Mouse (Mus musculus) bone marrow, adult 2 months (tissue): ENCODE measurements around the gene Nfia. TPM values are rescaled to one million over a fixed set of nuclear protein-coding genes. Genes with fewer than 3 reads are reported as not detected.
A peak's percentile ranks its signal among the peaks of the same experiment; 100 is the strongest.

Source experiments
- H3K27ac ChIP-seq: fragments of 200-500 bp; 2 replicates; pipeline ENCODE4 v1.5.1; 2012; ENCODE audit warnings: low read depth, mild to moderate bottlenecking, control low read depth, inconsistent platforms, low read length; ENCODE audit not compliant: control insufficient read depth, poor library complexity, insufficient read depth
- H3K4me1 ChIP-seq: fragments of 200-500 bp; 2 replicates; pipeline ENCODE4 v1.6.1; 2011; ENCODE audit warnings: low read length; ENCODE audit not compliant: control insufficient read depth, insufficient read depth
- H3K4me3 ChIP-seq: fragments of 200-500 bp; replicated peaks from 2 replicates; pipeline ENCODE3; 2011; ENCODE audit warnings: mild to moderate bottlenecking, low read depth, low read length, control low read depth; ENCODE audit not compliant: control insufficient read depth
- CTCF ChIP-seq: fragments of 200-500 bp; IDR thresholded peaks from 2 replicates; pipeline ENCODE4 v1.5.1; 2011; ENCODE audit warnings: low read length, control low read depth; ENCODE audit not compliant: control insufficient read depth, insufficient read depth
- POLR2A ChIP-seq: fragments of 200-500 bp; IDR thresholded peaks from 2 replicates; pipeline ENCODE4 v1.6.1; 2011; ENCODE audit warnings: low read depth, mild to moderate bottlenecking, control low read depth, low read length, borderline replicate concordance; ENCODE audit not compliant: control insufficient read depth
- WGBS: fragments of 180-500 bp; shearing (Covaris S2); methylation state at CpG from one replicate; pipeline ENCODE4 v1.1.7; 2018; 5-methylcytosine and 5-hydroxymethylcytosine counted together
- polyA plus RNA-seq: library from polyadenylated mRNA; stranded (reverse); fragments of >200 nt; gene quantifications from 2 replicates; pipeline ENCODE4 v1.2.4, GENCODE M21; 2011; ENCODE audit warnings: low replicate concordance; ENCODE audit not compliant: missing spikeins, insufficient read depth, insufficient read length

Nfia gene
- polyA plus RNA-seq, 1 experiment = 5.8 TPM

GRCm38 (mm10) chr4:97757207-97757977, 15.1 kb upstream of the Nfia start:
- WGBS = under 1% methylated on average over 38 of the region's 38 CpGs
- Histone ChIP-seq H3K27ac (0 out of 2 replicates have a peak overlapping the region, but pooled peaks have one; percentile 6), H3K4me3 (peak overlapping the region; percentile 73), H3K4me1 (no peaks in the 10 kb centered on the region)
- TF ChIP-seq POLR2A = no peak
- TF ChIP-seq CTCF = no peak

- H3K4me3 ChIP-seq = peak overlapping the region; percentile 42
- WGBS = 2% methylated on average over 14 of the region's 14 CpGs
- TF ChIP-seq POLR2A (no peak), CTCF (no peak)
- H3K27ac ChIP-seq = no peak overlapping the region
- H3K4me1 ChIP-seq = no peaks in the 10 kb centered on the region
These were observed 14.5 kb upstream of the Nfia start for GRCm38 (mm10) chr4:97757978-97758461.

- H3K4me3 ChIP-seq = no peak overlapping the region
- WGBS = 90% methylated on average over 3 of the region's 3 CpGs
- H3K27ac ChIP-seq = no peak overlapping the region
- TF ChIP-seq POLR2A (no peak), CTCF (no peak)
- no peaks in the 10 kb centered on the region for H3K4me1 ChIP-seq
These were observed 13.9 kb upstream of the Nfia start for GRCm38 (mm10) chr4:97758661-97759060.

- WGBS = 59% methylated on average over 4 of the region's 4 CpGs
- Histone ChIP-seq H3K4me3 (no peak overlapping the region), H3K27ac (no peak overlapping the region), H3K4me1 (no peaks in the 10 kb centered on the region)
- TF ChIP-seq CTCF (no peak), POLR2A (no peak)
These were observed 7.9 kb upstream of the Nfia start for GRCm38 (mm10) chr4:97764616-97765015.

- Histone ChIP-seq H3K4me1 (no peaks in the 10 kb centered on the region), H3K4me3 (no peak overlapping the region), H3K27ac (no peak overlapping the region)
- TF ChIP-seq CTCF = no peak
- TF ChIP-seq POLR2A = no peak
- WGBS = 80% methylated on average over 4 of the region's 4 CpGs
These were observed 7.1 kb upstream of the Nfia start for GRCm38 (mm10) chr4:97765341-97766020.

GRCm38 (mm10) chr4:97766100-97766499, 6.4 kb upstream of the Nfia start:
- Histone ChIP-seq H3K4me1 (no peaks in the 10 kb centered on the region), H3K27ac (no peak overlapping the region), H3K4me3 (no peak overlapping the region)
- 86% methylated on average over 3 of the region's 3 CpGs for WGBS
- no peak for TF ChIP-seq CTCF
- no peak for TF ChIP-seq POLR2A

GRCm38 (mm10) chr4:97767025-97767424, 5.5 kb upstream of the Nfia start:
- no peak overlapping the region for H3K4me3 ChIP-seq
- H3K27ac ChIP-seq = no peak overlapping the region
- H3K4me1 ChIP-seq = no peaks in the 10 kb centered on the region
- TF ChIP-seq CTCF = no peak
- TF ChIP-seq POLR2A = no peak
- WGBS = 63% methylated on average over 4 of the region's 4 CpGs

- TF ChIP-seq POLR2A = no peak
- TF ChIP-seq CTCF = no peak
- 86% methylated on average over 5 of the region's 5 CpGs for WGBS
- H3K27ac ChIP-seq = no peak overlapping the region
These were observed 5.0 kb upstream of the Nfia start for GRCm38 (mm10) chr4:97767516-97767915.

More at GRCm38 (mm10) chr4:97767516-97767915, 5.0 kb upstream of the Nfia start:
- no peak overlapping the region for H3K4me3 ChIP-seq
- no peaks in the 10 kb centered on the region for H3K4me1 ChIP-seq
